Mouse (Mus musculus): ENCODE data around the gene Sbsn. TPM values are rescaled to one million over a fixed set of nuclear protein-coding genes. Genes with fewer than 3 reads are reported as not detected.

The Sbsn gene
- polyA plus RNA-seq, 1 experiment from 2014 or later: 438 TPM

GRCm38 (mm10) chr7:30747525-30748204 is 3.6 kb upstream of the Sbsn start:
- Histone ChIP-seq H3K36me3 (ENCODE audit: control insufficient read depth, insufficient read depth, low read length) (no peaks in the 10 kb centered on the region), H3K27ac (replicated peaks) (0 out of 2 replicates have a peak overlapping the region, but pooled peaks have one; percentile 14), H3K27me3 (ENCODE audit: control insufficient read depth, insufficient read depth, low read length) (no peaks in the 10 kb centered on the region), H3K9me3 (ENCODE audit: control insufficient read depth, low read length) (no peaks in the 10 kb centered on the region), H3K4me1 (replicated peaks; ENCODE audit: control insufficient read depth, insufficient read depth) (0 out of 2 replicates have a peak, but pooled peaks cover 2% of the 10 kb centered on the region), H3K4me3 (ENCODE audit: low read depth, low read length) (no peak overlapping the region), H3K4me2 (replicated peaks; ENCODE audit: low read depth) (no peak overlapping the region), H3K9ac (ENCODE audit: low read length) (no peak overlapping the region)
- DNase-seq (ENCODE audit: low spot score) (peak; percentile 36), ATAC-seq (ENCODE audit: low FRiP score, low TSS enrichment) (no peak)
- whole genome bisulfite sequencing: 70% methylated on average over 7 of the region's 7 CpGs
- TF ChIP-seq EP300 (optimal IDR thresholded peaks at IDR 0.05): no peak
- TF ChIP-seq CTCF (IDR thresholded peaks at IDR 0.05; ENCODE audit: low read depth): peak; percentile 35

GRCm38 (mm10) chr7:30749824-30750606 is 1.3 kb upstream of the Sbsn start:
- H3K27ac ChIP-seq (replicated peaks): peak overlapping the region; percentile 83

GRCm38 (mm10) chr7:30757001-30757400 is 5.7 kb downstream of the Sbsn start:
- TF ChIP-seq CTCF (IDR thresholded peaks at IDR 0.05; ENCODE audit: low read depth) (no peak), EP300 (optimal IDR thresholded peaks at IDR 0.05) (no peak)
- Histone ChIP-seq H3K9ac (ENCODE audit: low read length) (no peak overlapping the region), H3K4me1 (replicated peaks; ENCODE audit: control insufficient read depth, insufficient read depth) (no peaks in the 10 kb centered on the region; the same call in 1 of the 2 replicates), H3K4me3 (ENCODE audit: low read depth, low read length) (no peak overlapping the region), H3K4me2 (replicated peaks; ENCODE audit: low read depth) (no peak overlapping the region), H3K27ac (replicated peaks) (no peak overlapping the region), H3K27me3 (ENCODE audit: control insufficient read depth, insufficient read depth, low read length) (no peaks in the 10 kb centered on the region), H3K36me3 (ENCODE audit: control insufficient read depth, insufficient read depth, low read length) (no peaks in the 10 kb centered on the region), H3K9me3 (ENCODE audit: control insufficient read depth, low read length) (no peaks in the 10 kb centered on the region)
- WGBS: 59% methylated on average over 3 of the region's 3 CpGs
- ATAC-seq (ENCODE audit: low FRiP score, low TSS enrichment): no peak
- DNase-seq (ENCODE audit: low spot score): no peak

More at GRCm38 (mm10) chr7:30749824-30750606, 1.3 kb upstream of the Sbsn start:
- H3K9ac ChIP-seq (ENCODE audit: low read length): no peak overlapping the region
- 58% methylated on average over 13 of the region's 13 CpGs for WGBS
- H3K4me1 ChIP-seq (replicated peaks; ENCODE audit: control insufficient read depth, insufficient read depth): no peaks in the 10 kb centered on the region
- peak; percentile 70 for DNase-seq (ENCODE audit: low spot score)
- H3K9me3 ChIP-seq (ENCODE audit: control insufficient read depth, low read length): no peaks in the 10 kb centered on the region
- TF ChIP-seq EP300 (optimal IDR thresholded peaks at IDR 0.05) (no peak), CTCF (IDR thresholded peaks at IDR 0.05; ENCODE audit: low read depth) (no peak)
- no peaks in the 10 kb centered on the region for H3K36me3 ChIP-seq (ENCODE audit: control insufficient read depth, insufficient read depth, low read length)
- no peaks in the 10 kb centered on the region for H3K27me3 ChIP-seq (ENCODE audit: control insufficient read depth, insufficient read depth, low read length)
- no peak overlapping the region for H3K4me3 ChIP-seq (ENCODE audit: low read depth, low read length)
- ATAC-seq (ENCODE audit: low FRiP score, low TSS enrichment): peak; percentile 70
- H3K4me2 ChIP-seq (replicated peaks; ENCODE audit: low read depth): no peak overlapping the region

- 15% methylated on average over 4 of the region's 4 CpGs for WGBS
- DNase-seq (ENCODE audit: low spot score): peak; percentile 62
- Histone ChIP-seq H3K9me3 (ENCODE audit: control insufficient read depth, low read length) (no peaks in the 10 kb centered on the region), H3K27me3 (ENCODE audit: control insufficient read depth, insufficient read depth, low read length) (no peaks in the 10 kb centered on the region), H3K4me2 (replicated peaks; ENCODE audit: low read depth) (no peak overlapping the region), H3K4me3 (ENCODE audit: low read depth, low read length) (no peak overlapping the region), H3K27ac (replicated peaks) (peak overlapping the region; percentile 24; the same call in 1 of the 2 replicates), H3K9ac (ENCODE audit: low read length) (no peak overlapping the region), H3K36me3 (ENCODE audit: control insufficient read depth, insufficient read depth, low read length) (no peaks in the 10 kb centered on the region), H3K4me1 (replicated peaks; ENCODE audit: control insufficient read depth, insufficient read depth) (no peaks in the 10 kb centered on the region; the same call in 1 of the 2 replicates)
- no peak for TF ChIP-seq EP300 (optimal IDR thresholded peaks at IDR 0.05)
- TF ChIP-seq CTCF (IDR thresholded peaks at IDR 0.05; ENCODE audit: low read depth): peak; percentile 65
- peak; percentile 48; the same call in 1 of the 2 replicates for ATAC-seq (ENCODE audit: low FRiP score, low TSS enrichment)
Measured at GRCm38 (mm10) chr7:30758853-30759252, 7.6 kb downstream of the Sbsn start.

- ATAC-seq (ENCODE audit: low FRiP score, low TSS enrichment): no peak
- H3K4me3 ChIP-seq (ENCODE audit: low read depth, low read length): no peak overlapping the region
- 67% methylated on average over 4 of the region's 4 CpGs for WGBS
Measured at GRCm38 (mm10) chr7:30761769-30762352, 10.6 kb downstream of the Sbsn start.

More at GRCm38 (mm10) chr7:30761769-30762352, 10.6 kb downstream of the Sbsn start:
- Histone ChIP-seq H3K4me2 (replicated peaks; ENCODE audit: low read depth) (no peak overlapping the region), H3K4me1 (replicated peaks; ENCODE audit: control insufficient read depth, insufficient read depth) (no peaks in the 10 kb centered on the region; the same call in 1 of the 2 replicates), H3K9ac (ENCODE audit: low read length) (no peak overlapping the region), H3K27me3 (ENCODE audit: control insufficient read depth, insufficient read depth, low read length) (no peaks in the 10 kb centered on the region), H3K36me3 (ENCODE audit: control insufficient read depth, insufficient read depth, low read length) (no peaks in the 10 kb centered on the region), H3K27ac (replicated peaks) (no peak overlapping the region), H3K9me3 (ENCODE audit: control insufficient read depth, low read length) (no peaks in the 10 kb centered on the region)
- TF ChIP-seq CTCF (IDR thresholded peaks at IDR 0.05; ENCODE audit: low read depth): no peak
- TF ChIP-seq EP300 (optimal IDR thresholded peaks at IDR 0.05): no peak
- no peak for DNase-seq (ENCODE audit: low spot score)
